Mouse (Mus musculus) midbrain, embryonic 10.5 days (tissue): ENCODE measurements around the gene Dchs2. TPM values are rescaled to one million over a fixed set of nuclear protein-coding genes. Genes with fewer than 3 reads are reported as not detected.
A peak's percentile ranks its signal among the peaks of the same experiment; 100 is the strongest.

ENCODE experiments used
- DNase-seq: peaks from one replicate; pipeline ENCODE4 v3.0.0-alpha.2; 2017; ENCODE audit warnings: low spot score
- H3K27ac ChIP-seq: fragments of 300-500 bp; sonication (generic); replicated peaks from 2 replicates; pipeline ENCODE4 v1.5.1; 2016; ENCODE audit warnings: mild to moderate bottlenecking
- H3K27me3 ChIP-seq: fragments of 300-500 bp; sonication (generic); 2 replicates; pipeline ENCODE4 v1.6.1; 2016; ENCODE audit warnings: low read depth, mild to moderate bottlenecking; ENCODE audit not compliant: poor library complexity, severe bottlenecking
- H3K36me3 ChIP-seq: fragments of 300-500 bp; sonication (generic); 2 replicates; pipeline ENCODE4 v1.6.1; 2016; ENCODE audit warnings: mild to moderate bottlenecking, moderate library complexity
- H3K4me1 ChIP-seq: fragments of 300-500 bp; sonication (generic); 2 replicates; pipeline ENCODE4 v1.6.1; 2016
- H3K4me3 ChIP-seq: fragments of 300-500 bp; sonication (generic); 2 replicates; pipeline ENCODE4 v1.5.1; 2016; ENCODE audit warnings: mild to moderate bottlenecking, moderate library complexity
- H3K9me3 ChIP-seq: fragments of 300-500 bp; sonication (generic); replicated peaks from 2 replicates; pipeline ENCODE4 v1.6.1; 2016; ENCODE audit warnings: mild to moderate bottlenecking
- WGBS: fragments of 180-500 bp; shearing (Covaris S2); methylation state at CpG from one replicate; pipeline ENCODE4 v1.1.7; 2016; 5-methylcytosine and 5-hydroxymethylcytosine counted together
- polyA plus RNA-seq: library from polyadenylated mRNA; unstranded; fragments of >200 nt; fragmentation: Nextera tagmentation; extraction: Ambion mirVana; gene quantifications from 2 replicates; pipeline ENCODE4 v1.2.1, GENCODE M21; 2016

The Dchs2 gene
- polyA plus RNA-seq: 0.15 and 0.17 TPM in 2 replicates

DNA sequence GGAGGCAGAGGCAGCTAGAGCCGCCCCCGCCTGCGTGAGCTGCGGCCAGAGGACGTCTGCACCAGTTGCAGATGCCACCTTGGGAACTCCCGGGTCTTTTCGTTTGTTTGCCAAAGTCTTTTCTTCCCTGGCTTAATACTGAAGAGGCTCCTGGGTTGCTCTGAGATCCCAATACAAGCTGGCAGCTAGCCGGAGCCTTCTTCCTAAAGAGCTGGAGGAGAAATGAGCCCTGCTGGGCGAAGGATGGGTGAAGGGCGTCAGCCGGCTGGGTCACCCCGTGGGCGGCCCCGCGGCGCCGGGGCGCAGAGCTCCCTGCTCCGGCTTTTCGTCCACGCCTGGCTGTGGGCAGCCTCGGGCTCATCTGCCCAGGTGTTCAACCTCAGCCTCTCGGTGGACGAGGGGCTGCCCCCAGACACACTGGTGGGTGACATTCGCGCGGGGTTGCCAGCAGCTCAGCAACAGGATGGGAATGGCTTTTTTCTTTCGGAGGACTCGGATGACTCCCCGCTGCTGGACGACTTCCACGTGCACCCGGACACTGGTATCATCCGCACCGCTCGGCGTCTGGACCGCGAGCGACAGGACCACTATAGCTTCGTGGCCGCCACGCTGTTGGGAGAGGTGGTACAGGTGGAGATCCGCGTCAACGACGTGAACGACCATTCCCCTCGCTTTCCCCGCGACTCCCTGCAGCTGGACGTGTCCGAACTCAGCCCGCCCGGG lies at the start of gene Dchs2:
Gene Dchs2, plus strand, starts transcription at position 223 of the 723 bp plus-strand sequence.
- peak; percentile 57 for DNase-seq
- Histone ChIP-seq H3K9me3 (no peaks in the 10 kb centered on the region), H3K27me3 (peaks cover 80% of the 10 kb centered on the region), H3K4me3 (peak within 1 kb of the TSS; percentile 67), H3K27ac (peak within 1 kb of the TSS; percentile 65), H3K4me1 (peaks cover 28% of the 10 kb centered on the region), H3K36me3 (no peaks in the 10 kb centered on the region)
- WGBS: under 1% methylated on average over 55 of the region's 55 CpGs

- H3K9me3 ChIP-seq: no peaks in the 10 kb centered on the region
- peak overlapping the region; percentile 61 for H3K27ac ChIP-seq
- H3K4me3 ChIP-seq: peak overlapping the region; percentile 44
- DNase-seq: peak; percentile 65
- WGBS: 11% methylated on average over 11 of the region's 11 CpGs
- H3K4me1 ChIP-seq: peaks cover 19% of the 10 kb centered on the region
- H3K36me3 ChIP-seq: no peaks in the 10 kb centered on the region
- no peaks in the 10 kb centered on the region for H3K27me3 ChIP-seq
These were observed 47.1 kb upstream of the Dchs2 start for GRCm38 (mm10) chr3:83080567-83081055.

DNA sequence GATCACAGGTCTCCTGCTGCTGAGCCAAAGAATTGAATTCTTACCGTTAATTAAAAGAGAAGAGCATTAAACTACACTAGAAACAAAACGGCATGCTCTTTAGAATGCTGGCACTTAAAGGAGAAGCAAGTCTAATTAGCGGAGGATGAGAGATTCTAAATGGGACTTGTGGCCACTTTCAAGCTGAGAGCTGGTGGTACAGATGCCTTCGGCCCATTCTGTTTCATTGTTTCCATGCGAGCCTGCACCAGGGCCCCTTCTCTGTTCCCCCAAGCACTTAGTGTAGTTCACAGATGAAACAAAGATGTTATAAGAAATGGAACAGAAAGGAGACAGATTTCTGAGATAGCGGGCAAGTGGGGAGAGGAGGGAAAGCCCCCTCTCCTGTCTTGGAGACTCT lies 30.2 kb upstream of the Dchs2 start:
- 33% methylated on average over 6 of the region's 6 CpGs for WGBS
- H3K4me1 ChIP-seq: peaks cover 40% of the 10 kb centered on the region
- H3K27me3 ChIP-seq: peaks cover 40% of the 10 kb centered on the region
- no peaks in the 10 kb centered on the region for H3K9me3 ChIP-seq
- H3K27ac ChIP-seq: peak overlapping the region; percentile 85
- H3K36me3 ChIP-seq: no peaks in the 10 kb centered on the region
- no peak overlapping the region for H3K4me3 ChIP-seq
- DNase-seq: no peak

- no peaks in the 10 kb centered on the region for H3K36me3 ChIP-seq
- WGBS: 5% methylated on average over 14 of the region's 14 CpGs
- peak; percentile 66 for DNase-seq
- H3K27me3 ChIP-seq: peaks cover 40% of the 10 kb centered on the region
- H3K27ac ChIP-seq: peak overlapping the region; percentile 85
- H3K9me3 ChIP-seq: no peaks in the 10 kb centered on the region
- peaks cover 40% of the 10 kb centered on the region for H3K4me1 ChIP-seq
- H3K4me3 ChIP-seq: peak overlapping the region; percentile 46
These were observed 29.2 kb upstream of the Dchs2 start for GRCm38 (mm10) chr3:83098546-83099034.

GRCm38 (mm10) chr3:83099139-83099538 lies 28.6 kb upstream of the Dchs2 start:
- H3K4me1 ChIP-seq: peaks cover 40% of the 10 kb centered on the region
- no peaks in the 10 kb centered on the region for H3K36me3 ChIP-seq
- H3K4me3 ChIP-seq: peak overlapping the region; percentile 46
- DNase-seq: no peak
- peak overlapping the region; percentile 85 for H3K27ac ChIP-seq
- no peaks in the 10 kb centered on the region for H3K9me3 ChIP-seq
- WGBS: 80% methylated on average over 1 of the region's 1 CpGs
- H3K27me3 ChIP-seq: peaks cover 40% of the 10 kb centered on the region

DNA sequence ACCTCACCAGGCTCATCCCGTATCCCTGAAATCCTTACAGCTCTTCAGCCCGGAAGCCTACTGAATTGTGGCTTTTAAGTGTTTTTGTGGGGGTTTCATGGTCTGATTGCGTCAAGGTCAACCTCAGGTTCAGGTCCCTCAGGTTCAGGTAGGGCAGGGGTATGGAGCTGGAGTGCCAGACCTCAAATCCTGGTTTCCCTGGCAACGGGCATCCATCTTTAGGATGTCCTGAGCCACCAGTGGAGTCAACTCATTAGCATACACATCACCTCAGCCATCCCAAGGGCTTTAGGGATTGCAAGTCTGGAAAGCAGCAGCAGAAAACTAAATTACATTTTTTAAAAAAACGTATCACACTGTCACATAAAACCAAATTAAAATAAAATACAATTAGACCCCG lies 28.1 kb upstream of the Dchs2 start:
- no peak overlapping the region for H3K4me3 ChIP-seq
- DNase-seq: peak; percentile 18
- H3K4me1 ChIP-seq: peaks cover 40% of the 10 kb centered on the region
- 64% methylated on average over 6 of the region's 6 CpGs for WGBS
- no peaks in the 10 kb centered on the region for H3K36me3 ChIP-seq
- peaks cover under 1% of the 10 kb centered on the region; the same call in 1 of the 2 replicates for H3K9me3 ChIP-seq
- H3K27ac ChIP-seq: peak overlapping the region; percentile 85
- peaks cover 40% of the 10 kb centered on the region for H3K27me3 ChIP-seq

DNA sequence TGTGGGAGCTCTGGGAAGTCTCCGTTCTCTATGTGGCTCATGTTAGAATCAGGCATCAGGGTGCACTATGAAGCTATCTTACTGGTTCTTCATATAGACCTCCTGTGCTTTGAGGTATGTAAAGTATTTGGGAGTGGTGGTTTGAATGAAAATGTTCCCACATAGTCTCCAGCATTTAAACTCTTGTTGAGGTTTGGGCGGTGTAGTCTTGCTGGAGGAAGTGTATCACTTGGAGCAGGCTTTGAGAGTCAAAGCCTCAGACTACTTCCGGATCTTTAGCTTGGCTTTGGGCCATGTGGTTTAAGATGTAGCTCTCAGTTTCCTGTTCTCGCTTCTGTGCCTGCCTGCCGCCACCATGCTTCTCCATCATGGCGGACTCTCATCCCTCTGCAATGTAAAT lies 25.5 kb upstream of the Dchs2 start:
- Histone ChIP-seq H3K4me3 (no peak overlapping the region), H3K27me3 (peaks cover 29% of the 10 kb centered on the region; the same call in 1 of the 2 replicates), H3K4me1 (peaks cover 31% of the 10 kb centered on the region), H3K27ac (no peak overlapping the region), H3K36me3 (no peaks in the 10 kb centered on the region), H3K9me3 (peaks cover 12% of the 10 kb centered on the region)
- 91% methylated on average over 6 of the region's 6 CpGs for WGBS
- DNase-seq: peak; percentile 3

DNA sequence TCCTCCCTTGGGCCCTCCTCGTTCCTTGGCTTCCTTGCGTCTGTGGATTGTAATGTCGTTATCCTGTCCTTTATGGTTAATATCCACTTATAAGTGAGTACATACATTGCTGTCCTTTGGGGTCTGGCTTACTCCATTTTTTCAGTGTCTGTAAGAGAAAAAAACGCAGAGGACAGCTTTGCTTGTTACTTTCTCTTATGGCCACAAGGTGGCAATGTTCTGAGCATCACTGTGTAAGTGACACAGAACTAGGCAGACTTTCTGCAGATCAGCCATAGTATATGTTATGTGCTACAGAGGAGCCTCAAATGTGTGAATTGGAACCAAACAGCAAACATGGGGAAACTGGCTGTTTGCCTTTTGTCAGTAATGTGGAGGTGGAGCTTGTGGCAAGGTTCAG lies 17.6 kb upstream of the Dchs2 start:
- 29% methylated on average over 4 of the region's 4 CpGs for WGBS
- Histone ChIP-seq H3K36me3 (no peaks in the 10 kb centered on the region), H3K27ac (no peak overlapping the region), H3K4me1 (peaks cover 32% of the 10 kb centered on the region), H3K27me3 (peaks cover 21% of the 10 kb centered on the region; the same call in 1 of the 2 replicates), H3K4me3 (no peak overlapping the region), H3K9me3 (peaks cover 6% of the 10 kb centered on the region; the same call in 1 of the 2 replicates)
- DNase-seq: peak; percentile 21

DNA sequence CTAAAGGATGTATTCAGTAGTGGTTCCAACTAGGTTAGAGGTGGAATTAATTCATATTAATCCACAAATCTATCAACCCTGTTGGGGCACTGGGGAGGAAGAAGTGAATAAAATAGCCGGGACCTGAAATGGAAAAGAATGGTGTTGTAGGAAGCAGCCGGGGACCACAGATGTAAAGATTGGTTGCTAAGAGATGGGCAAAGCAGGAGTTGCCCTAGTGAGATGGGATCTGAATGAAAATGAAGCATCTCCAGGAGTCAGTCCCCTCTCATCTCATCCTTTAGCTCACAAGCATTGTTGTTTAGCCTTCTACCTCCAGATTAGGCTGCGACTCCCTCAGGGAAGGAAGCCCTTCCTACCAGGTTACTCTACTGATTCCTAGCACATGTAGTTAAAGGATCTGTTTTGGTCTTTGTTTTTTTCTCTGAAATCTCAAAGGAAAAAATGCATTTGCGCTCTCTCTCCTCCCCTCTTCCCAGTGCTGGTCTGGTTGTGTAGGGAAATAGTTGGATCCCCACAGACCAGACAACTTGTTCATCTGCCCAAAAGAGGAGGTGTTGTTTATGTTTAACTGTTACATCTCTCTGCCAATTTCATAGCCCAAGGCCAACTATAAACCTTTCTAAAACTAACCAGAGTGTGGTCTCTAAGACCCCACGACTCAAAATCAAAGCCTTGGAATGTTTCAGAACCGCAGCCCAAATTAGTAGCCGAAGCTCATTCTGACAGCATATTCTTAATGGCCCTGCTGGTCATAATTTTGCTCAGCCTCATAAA lies 16.1 kb upstream of the Dchs2 start:
- no peaks in the 10 kb centered on the region for H3K9me3 ChIP-seq
- H3K36me3 ChIP-seq: no peaks in the 10 kb centered on the region
- no peak for DNase-seq
- peaks cover 21% of the 10 kb centered on the region; the same call in 1 of the 2 replicates for H3K27me3 ChIP-seq
- H3K27ac ChIP-seq: no peak overlapping the region
- H3K4me1 ChIP-seq: peaks cover 32% of the 10 kb centered on the region
- 45% methylated on average over 7 of the region's 7 CpGs for WGBS
- no peak overlapping the region for H3K4me3 ChIP-seq

DNA sequence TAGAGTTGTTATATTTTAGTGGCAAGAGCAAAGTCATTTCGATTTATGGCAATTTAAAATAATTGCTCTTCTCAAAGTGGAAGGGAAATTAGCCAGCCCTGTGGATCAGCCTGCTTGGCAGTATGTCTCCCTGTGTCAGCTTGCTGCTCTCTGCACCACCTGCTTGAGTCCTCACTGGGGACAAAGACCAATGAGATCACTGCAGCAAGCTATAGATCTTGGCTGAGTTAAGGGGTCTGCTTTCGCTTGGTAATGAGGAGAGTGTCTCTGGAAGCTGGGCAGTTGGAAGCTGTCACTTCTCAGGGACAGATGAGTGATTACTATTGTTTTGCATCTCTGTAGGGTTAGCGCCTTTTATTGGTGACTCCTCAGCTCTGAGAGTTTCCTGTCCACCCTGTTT lies 14.9 kb upstream of the Dchs2 start:
- peak; percentile 12 for DNase-seq
- Histone ChIP-seq H3K4me3 (no peak overlapping the region), H3K9me3 (no peaks in the 10 kb centered on the region), H3K27me3 (peaks cover 21% of the 10 kb centered on the region; the same call in 1 of the 2 replicates), H3K27ac (no peak overlapping the region), H3K36me3 (no peaks in the 10 kb centered on the region), H3K4me1 (peaks cover 32% of the 10 kb centered on the region)
- 19% methylated on average over 3 of the region's 3 CpGs for WGBS

DNA sequence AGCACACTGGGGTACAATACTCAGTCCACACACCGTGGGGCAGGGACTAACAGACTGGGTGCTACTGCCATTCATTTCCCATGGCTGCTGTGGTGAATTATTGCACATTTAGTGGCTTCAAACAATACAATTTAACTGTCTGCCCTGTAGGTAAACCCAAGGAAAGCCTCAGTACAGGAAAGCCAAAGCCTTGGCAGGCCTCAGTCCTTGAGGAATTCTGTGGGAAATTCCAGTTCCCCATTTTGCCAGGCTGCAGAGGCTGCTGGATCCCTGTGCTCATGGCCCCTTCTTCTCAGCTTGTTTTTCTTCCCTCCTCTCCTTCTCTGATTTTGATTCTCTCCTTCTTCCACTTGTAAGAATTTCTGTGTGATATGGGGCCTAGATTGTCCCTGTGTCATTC lies 12.8 kb upstream of the Dchs2 start:
- WGBS: 78% methylated on average over 1 of the region's 1 CpGs

GRCm38 (mm10) chr3:83117592-83117991 lies 10.2 kb upstream of the Dchs2 start:
- H3K27me3 ChIP-seq: 0 out of 2 replicates have a peak, but pooled peaks cover 4% of the 10 kb centered on the region
- peaks cover 8% of the 10 kb centered on the region for H3K4me1 ChIP-seq
- H3K4me3 ChIP-seq: no peak overlapping the region
- no peak for DNase-seq
- whole genome bisulfite sequencing: 83% methylated on average over 10 of the region's 10 CpGs
- H3K27ac ChIP-seq: no peak overlapping the region
- H3K36me3 ChIP-seq: no peaks in the 10 kb centered on the region
- no peaks in the 10 kb centered on the region for H3K9me3 ChIP-seq

More for the DNA sequence above, 12.8 kb upstream of the Dchs2 start:
- no peaks in the 10 kb centered on the region for H3K36me3 ChIP-seq
- DNase-seq: no peak
- no peak overlapping the region for H3K4me3 ChIP-seq
- peaks cover 21% of the 10 kb centered on the region; the same call in 1 of the 2 replicates for H3K27me3 ChIP-seq
- no peaks in the 10 kb centered on the region for H3K9me3 ChIP-seq
- no peak overlapping the region for H3K27ac ChIP-seq
- H3K4me1 ChIP-seq: peaks cover 32% of the 10 kb centered on the region
